Mouse (Mus musculus): Measurements from ENCODE around the gene Pik3ap1. TPM values are rescaled to one million over a fixed set of nuclear protein-coding genes. Genes with fewer than 3 reads are reported as not detected.
A peak's percentile ranks its signal among the peaks of the same experiment; 100 is the strongest.

Pik3ap1 gene
- polyA plus RNA-seq, 1 experiment from 2014 or later = 1.3 TPM

DNA sequence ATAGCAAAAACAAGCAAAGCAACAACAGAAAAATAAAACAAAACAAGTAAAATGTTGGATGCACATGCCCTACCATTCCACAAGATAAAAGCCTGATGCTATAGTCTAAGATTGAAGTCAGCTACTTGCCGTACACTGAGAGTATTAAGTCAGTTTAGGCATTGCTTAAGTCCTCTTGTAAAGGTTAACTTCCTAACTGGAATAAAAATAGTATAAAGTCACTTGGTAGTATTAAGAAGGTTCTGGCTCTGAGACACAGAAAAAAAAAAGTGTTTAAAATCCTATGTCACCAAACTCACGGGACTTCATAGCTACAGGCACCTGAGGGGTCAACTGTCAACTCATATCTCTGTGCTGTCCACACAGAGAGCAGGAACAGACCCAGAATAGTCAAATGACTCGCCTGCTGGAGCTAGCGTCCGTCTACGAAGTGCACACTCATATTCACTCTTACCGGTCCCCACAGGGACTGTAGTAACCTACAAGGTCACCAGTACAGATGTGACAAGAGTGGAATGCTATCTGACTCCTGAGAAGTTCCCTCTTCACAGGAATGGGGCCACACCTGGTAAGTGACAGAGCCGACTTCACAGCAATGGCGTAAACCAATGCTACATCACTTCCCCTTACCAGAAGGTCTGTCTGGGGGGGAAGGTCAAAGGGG is 17.9 kb downstream of the Pik3ap1 start:
- no peaks in the 10 kb centered on the region for H3K27me3 ChIP-seq (replicated peaks)
- 0 out of 2 replicates have a peak, but pooled peaks cover 4% of the 10 kb centered on the region for H3K4me1 ChIP-seq (replicated peaks)
- H3K9me3 ChIP-seq (replicated peaks) = no peaks in the 10 kb centered on the region
- H3K9ac ChIP-seq = no peak overlapping the region
- no peak overlapping the region for H3K27ac ChIP-seq (ENCODE audit: poor library complexity, severe bottlenecking)
- H3K36me3 ChIP-seq = no peaks in the 10 kb centered on the region
- H3K4me2 ChIP-seq = 0 out of 2 replicates have a peak overlapping the region, but pooled peaks have one; percentile 27
- WGBS = 33% methylated on average over 9 of the region's 9 CpGs
- ATAC-seq (ENCODE audit: insufficient number of reproducible peaks, low FRiP score) = no peak
- no peak overlapping the region for H3K4me3 ChIP-seq

DNA sequence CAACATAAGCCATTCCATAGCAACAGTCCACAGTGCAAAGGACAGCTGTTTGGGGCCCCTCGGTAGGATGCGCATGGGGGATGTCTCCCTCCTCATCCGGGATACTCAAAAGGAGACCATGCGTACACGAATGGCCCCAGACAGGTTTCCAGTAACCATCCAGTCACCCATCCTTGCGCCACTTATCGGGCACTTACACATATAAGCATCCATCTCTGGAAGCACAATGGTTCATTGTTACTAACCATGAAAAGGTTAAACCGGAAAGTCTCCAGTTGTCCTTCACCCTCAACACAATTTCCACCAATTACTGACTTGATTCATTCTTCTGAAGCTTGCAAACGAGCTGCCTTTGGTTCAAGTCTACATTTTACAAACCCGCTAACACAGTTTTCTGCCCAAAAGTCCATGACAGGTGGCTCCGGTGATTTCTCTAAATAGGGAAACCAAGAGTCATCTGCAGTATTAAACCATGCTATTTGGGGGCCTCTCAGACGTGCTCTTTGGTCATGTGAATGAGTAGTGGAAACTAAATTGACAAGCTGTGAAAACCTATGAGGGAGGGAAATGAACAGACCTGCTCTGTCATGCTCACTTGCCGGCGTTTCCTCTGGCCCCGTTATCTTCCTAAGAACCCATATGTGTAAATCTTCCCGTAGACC is 18.6 kb downstream of the Pik3ap1 start:
- ATAC-seq (ENCODE audit: insufficient number of reproducible peaks, low FRiP score) = no peak
- no peaks in the 10 kb centered on the region for H3K36me3 ChIP-seq
- H3K4me2 ChIP-seq = no peak overlapping the region
- no peak overlapping the region for H3K9ac ChIP-seq
- H3K27me3 ChIP-seq (replicated peaks) = no peaks in the 10 kb centered on the region
- no peaks in the 10 kb centered on the region for H3K9me3 ChIP-seq (replicated peaks)
- H3K4me3 ChIP-seq = no peak overlapping the region
- H3K27ac ChIP-seq (ENCODE audit: poor library complexity, severe bottlenecking) = no peak overlapping the region
- H3K4me1 ChIP-seq (replicated peaks) = 0 out of 2 replicates have a peak, but pooled peaks cover 4% of the 10 kb centered on the region
- WGBS = 79% methylated on average over 16 of the region's 16 CpGs

DNA sequence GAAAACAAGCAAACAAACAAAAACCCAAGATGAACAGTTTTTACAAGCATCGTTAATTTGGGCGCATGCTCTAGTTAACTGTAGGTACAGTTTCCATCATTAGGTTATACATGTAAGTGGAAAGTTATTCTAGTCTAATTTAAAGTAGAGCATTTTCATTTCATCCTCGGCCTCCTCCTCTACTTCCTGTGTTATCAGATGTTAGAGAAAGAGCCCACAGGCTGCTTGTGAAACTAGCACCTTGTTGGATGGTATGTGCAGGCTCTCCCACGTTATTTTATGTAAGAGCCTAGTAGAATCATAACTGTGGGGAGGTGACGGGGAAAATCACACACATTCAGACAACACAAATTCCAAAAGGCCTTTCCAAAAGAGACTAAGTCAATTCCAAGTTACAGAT is 19.3 kb downstream of the Pik3ap1 start:
- Histone ChIP-seq H3K4me1 (replicated peaks) (0 out of 2 replicates have a peak, but pooled peaks cover 4% of the 10 kb centered on the region), H3K36me3 (no peaks in the 10 kb centered on the region), H3K9ac (no peak overlapping the region), H3K27ac (ENCODE audit: poor library complexity, severe bottlenecking) (no peak overlapping the region), H3K27me3 (replicated peaks) (no peaks in the 10 kb centered on the region), H3K9me3 (replicated peaks) (no peaks in the 10 kb centered on the region), H3K4me3 (no peak overlapping the region), H3K4me2 (no peak overlapping the region)
- 86% methylated on average over 5 of the region's 5 CpGs for WGBS
- ATAC-seq (ENCODE audit: insufficient number of reproducible peaks, low FRiP score) = no peak

DNA sequence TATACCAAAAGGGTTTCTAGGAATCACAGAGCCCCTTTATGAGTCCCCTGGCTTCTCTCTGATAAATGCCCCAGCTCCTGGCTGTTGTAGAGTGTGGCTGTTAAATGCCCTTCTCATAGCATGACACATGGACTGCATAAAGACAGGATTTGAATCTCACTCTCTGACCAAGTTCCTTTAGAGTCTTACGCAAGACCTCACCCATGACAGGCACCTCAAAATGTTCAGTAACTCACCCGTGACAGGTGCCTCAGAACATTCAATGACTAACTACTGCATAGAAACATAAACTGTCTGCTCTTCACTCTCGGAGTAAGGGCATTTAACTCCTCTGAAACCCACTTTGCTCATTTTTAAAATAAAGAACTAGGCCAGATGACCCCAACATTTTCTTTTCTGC is 20.4 kb downstream of the Pik3ap1 start:
- H3K36me3 ChIP-seq = no peaks in the 10 kb centered on the region
- H3K27ac ChIP-seq (ENCODE audit: poor library complexity, severe bottlenecking) = no peak overlapping the region
- 0 out of 2 replicates have a peak, but pooled peaks cover 4% of the 10 kb centered on the region for H3K4me1 ChIP-seq (replicated peaks)
- no peak overlapping the region for H3K4me2 ChIP-seq
- no peak overlapping the region for H3K4me3 ChIP-seq
- H3K27me3 ChIP-seq (replicated peaks) = no peaks in the 10 kb centered on the region
- ATAC-seq (ENCODE audit: insufficient number of reproducible peaks, low FRiP score) = no peak
- H3K9me3 ChIP-seq (replicated peaks) = no peaks in the 10 kb centered on the region
- H3K9ac ChIP-seq = no peak overlapping the region
- WGBS = 78% methylated on average over 3 of the region's 3 CpGs

DNA sequence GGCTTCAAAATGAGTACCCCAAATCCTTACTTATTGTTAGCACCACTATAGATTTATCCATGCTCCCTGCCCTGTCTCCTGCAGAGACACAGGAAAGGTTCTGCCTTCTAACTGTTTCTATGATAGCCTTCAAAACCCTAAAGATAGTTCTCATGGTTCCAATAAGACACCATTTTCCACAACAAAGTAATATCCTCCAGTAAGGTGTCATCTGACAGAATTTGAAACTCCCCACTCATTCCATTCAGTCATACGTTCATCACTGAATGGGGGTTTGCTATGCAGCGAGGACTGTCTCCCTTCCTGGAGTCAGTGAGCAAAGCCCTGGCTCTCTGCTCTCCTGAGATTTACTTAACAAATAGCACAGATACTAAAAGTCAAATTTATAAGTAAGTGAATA is 21.9 kb downstream of the Pik3ap1 start:
- Histone ChIP-seq H3K4me3 (no peak overlapping the region), H3K9me3 (replicated peaks) (no peaks in the 10 kb centered on the region), H3K27me3 (replicated peaks) (no peaks in the 10 kb centered on the region), H3K4me2 (no peak overlapping the region), H3K4me1 (replicated peaks) (0 out of 2 replicates have a peak, but pooled peaks cover 4% of the 10 kb centered on the region), H3K27ac (ENCODE audit: poor library complexity, severe bottlenecking) (no peak overlapping the region), H3K9ac (no peak overlapping the region), H3K36me3 (no peaks in the 10 kb centered on the region)
- WGBS = 70% methylated on average over 2 of the region's 2 CpGs
- no peak for ATAC-seq (ENCODE audit: insufficient number of reproducible peaks, low FRiP score)

DNA sequence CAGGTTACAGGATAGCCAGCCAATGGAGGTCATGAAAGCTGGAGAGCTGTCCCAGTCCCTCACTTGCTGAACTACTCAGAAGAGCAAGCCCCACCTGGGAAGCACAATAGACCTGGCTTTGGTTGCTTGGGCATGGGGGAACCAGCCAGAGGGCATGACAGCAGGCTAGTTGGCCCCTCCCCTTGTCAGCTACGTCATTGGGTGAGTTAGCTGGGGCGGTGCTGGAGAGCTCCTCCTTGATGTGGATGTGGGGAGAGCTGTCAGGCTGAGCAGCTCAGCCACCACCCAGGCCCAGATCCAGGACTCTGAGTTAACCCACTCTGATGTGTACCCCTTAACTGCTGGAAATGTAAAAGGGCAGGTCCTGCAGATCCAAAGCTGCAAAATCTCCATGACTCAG is 24.4 kb downstream of the Pik3ap1 start:
- H3K9ac ChIP-seq = no peak overlapping the region
- H3K4me1 ChIP-seq (replicated peaks) = no peaks in the 10 kb centered on the region
- H3K27me3 ChIP-seq (replicated peaks) = no peaks in the 10 kb centered on the region
- WGBS = 0% methylated on average over 2 of the region's 2 CpGs
- H3K9me3 ChIP-seq (replicated peaks) = no peaks in the 10 kb centered on the region
- H3K36me3 ChIP-seq = no peaks in the 10 kb centered on the region
- H3K4me2 ChIP-seq = no peak overlapping the region
- 0 out of 2 replicates have a peak, but pooled peaks have one; percentile 11 for ATAC-seq (ENCODE audit: insufficient number of reproducible peaks, low FRiP score)
- H3K27ac ChIP-seq (ENCODE audit: poor library complexity, severe bottlenecking) = no peak overlapping the region
- no peak overlapping the region for H3K4me3 ChIP-seq

DNA sequence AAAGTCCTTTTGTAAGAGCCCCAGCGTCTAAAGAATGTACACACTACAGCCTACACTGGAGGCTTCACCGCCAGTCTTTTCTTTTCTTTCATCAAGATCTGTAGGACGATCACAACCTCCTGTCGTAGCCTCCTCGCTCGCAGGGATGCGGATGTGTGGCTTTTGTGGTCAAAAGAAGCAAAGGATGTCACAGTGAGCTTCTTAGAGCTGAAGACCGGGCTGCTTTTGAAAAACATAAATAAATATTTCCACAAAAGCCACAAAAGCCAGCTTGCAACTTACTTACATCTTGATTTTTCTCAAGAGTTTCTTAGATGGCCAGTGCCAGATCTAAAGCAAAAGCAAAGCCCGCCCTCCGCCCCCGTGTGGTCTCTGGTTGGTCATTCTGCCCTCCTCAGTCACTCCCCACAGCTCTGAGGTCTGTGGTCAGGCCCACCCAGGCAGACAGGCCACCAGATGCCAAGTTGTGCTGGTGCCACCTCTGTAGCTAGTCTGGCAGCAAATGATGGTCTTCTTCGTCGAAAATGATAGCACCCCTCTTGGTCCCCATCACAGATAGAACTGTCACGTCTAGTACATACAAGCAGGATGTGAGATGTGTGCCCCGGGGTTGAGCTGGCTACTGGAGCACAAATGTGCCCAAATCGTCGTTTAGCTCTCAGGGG is 30.5 kb downstream of the Pik3ap1 start:
- H3K4me1 ChIP-seq (replicated peaks) = no peaks in the 10 kb centered on the region
- H3K27me3 ChIP-seq (replicated peaks) = no peaks in the 10 kb centered on the region
- H3K4me2 ChIP-seq = no peak overlapping the region
- no peak for ATAC-seq (ENCODE audit: insufficient number of reproducible peaks, low FRiP score)
- H3K9me3 ChIP-seq (replicated peaks) = no peaks in the 10 kb centered on the region
- WGBS = 82% methylated on average over 17 of the region's 17 CpGs
- H3K36me3 ChIP-seq = no peaks in the 10 kb centered on the region
- no peak overlapping the region for H3K4me3 ChIP-seq
- H3K27ac ChIP-seq (ENCODE audit: poor library complexity, severe bottlenecking) = no peak overlapping the region
- H3K9ac ChIP-seq = no peak overlapping the region

DNA sequence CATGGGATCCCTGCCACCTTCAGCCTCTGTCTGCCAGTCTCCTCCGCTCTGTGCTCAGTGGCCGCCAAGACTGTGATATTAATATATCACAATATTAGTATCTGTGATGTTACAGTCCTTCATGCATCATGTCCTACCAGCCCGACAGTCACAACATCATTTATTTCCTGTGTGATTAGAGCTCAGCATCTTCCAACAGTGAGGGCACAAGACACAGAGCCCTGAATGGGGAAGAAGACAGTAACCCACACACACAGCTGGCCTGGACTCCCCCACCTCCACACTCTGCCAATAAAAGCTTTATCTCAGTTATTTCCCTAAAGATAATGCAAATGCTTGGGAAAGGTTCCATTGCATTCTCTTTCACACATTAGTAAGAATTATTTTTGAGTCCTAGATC is 35.3 kb downstream of the Pik3ap1 start:
- H3K27ac ChIP-seq (ENCODE audit: poor library complexity, severe bottlenecking) = no peak overlapping the region
- ATAC-seq (ENCODE audit: insufficient number of reproducible peaks, low FRiP score) = no peak

DNA sequence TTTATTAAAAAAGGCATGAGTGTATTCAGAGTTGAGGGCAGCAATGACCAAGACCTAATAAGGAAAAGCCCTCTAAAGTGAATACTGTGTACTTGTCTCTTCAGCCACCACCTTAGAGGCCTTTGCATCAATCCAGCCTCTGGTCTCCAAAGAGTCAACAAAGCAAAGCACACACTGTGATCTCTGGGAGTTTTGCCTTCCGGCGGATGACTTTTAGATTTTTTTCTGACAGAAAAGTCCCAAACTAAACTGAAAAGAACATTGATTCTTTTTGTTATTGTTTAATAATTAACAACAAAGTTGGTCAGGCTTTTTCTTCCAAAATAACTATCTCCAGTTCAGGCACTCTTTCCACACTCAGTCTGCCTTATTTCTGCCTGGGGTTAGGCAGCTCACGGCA is 36.7 kb downstream of the Pik3ap1 start:
- H3K4me3 ChIP-seq = no peak overlapping the region
- no peaks in the 10 kb centered on the region for H3K27me3 ChIP-seq (replicated peaks)
- ATAC-seq (ENCODE audit: insufficient number of reproducible peaks, low FRiP score) = no peak
- no peak overlapping the region for H3K4me2 ChIP-seq
- no peak overlapping the region for H3K27ac ChIP-seq (ENCODE audit: poor library complexity, severe bottlenecking)
- no peaks in the 10 kb centered on the region for H3K36me3 ChIP-seq
- WGBS = 88% methylated on average over 3 of the region's 3 CpGs
- H3K9me3 ChIP-seq (replicated peaks) = no peaks in the 10 kb centered on the region
- peaks cover 7% of the 10 kb centered on the region for H3K4me1 ChIP-seq (replicated peaks)
- no peak overlapping the region for H3K9ac ChIP-seq

More for the DNA sequence above, 35.3 kb downstream of the Pik3ap1 start:
- Histone ChIP-seq H3K36me3 (no peaks in the 10 kb centered on the region), H3K4me2 (no peak overlapping the region), H3K4me1 (replicated peaks) (peaks cover 7% of the 10 kb centered on the region), H3K27me3 (replicated peaks) (no peaks in the 10 kb centered on the region), H3K9me3 (replicated peaks) (no peaks in the 10 kb centered on the region), H3K9ac (no peak overlapping the region), H3K4me3 (no peak overlapping the region)
- WGBS = 81% methylated on average over 3 of the region's 3 CpGs

DNA sequence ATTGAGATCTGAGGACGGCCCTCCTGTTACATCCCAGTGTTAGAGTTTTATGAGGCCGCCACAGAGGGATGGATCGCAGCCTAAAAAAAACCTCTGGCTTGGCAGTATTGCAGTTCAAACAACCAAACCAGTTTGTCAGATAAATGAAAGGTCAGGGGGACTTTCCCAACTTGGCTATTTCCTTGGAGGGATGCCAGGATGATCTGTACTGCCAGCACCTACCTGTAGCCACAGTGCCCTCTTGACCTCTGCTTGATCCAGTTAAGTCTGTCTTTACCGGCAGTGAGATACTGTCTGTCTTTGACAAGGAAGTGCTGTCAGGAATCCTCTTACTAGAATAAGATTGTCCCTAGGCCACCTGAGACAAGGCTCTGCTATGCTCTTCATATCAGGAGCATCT is 37.6 kb downstream of the Pik3ap1 start:
- Histone ChIP-seq H3K4me2 (no peak overlapping the region), H3K27me3 (replicated peaks) (no peaks in the 10 kb centered on the region), H3K9ac (no peak overlapping the region), H3K4me1 (replicated peaks) (peaks cover 7% of the 10 kb centered on the region), H3K36me3 (no peaks in the 10 kb centered on the region), H3K4me3 (no peak overlapping the region), H3K27ac (ENCODE audit: poor library complexity, severe bottlenecking) (no peak overlapping the region), H3K9me3 (replicated peaks) (no peaks in the 10 kb centered on the region)
- WGBS = 75% methylated on average over 4 of the region's 4 CpGs
- no peak for ATAC-seq (ENCODE audit: insufficient number of reproducible peaks, low FRiP score)

DNA sequence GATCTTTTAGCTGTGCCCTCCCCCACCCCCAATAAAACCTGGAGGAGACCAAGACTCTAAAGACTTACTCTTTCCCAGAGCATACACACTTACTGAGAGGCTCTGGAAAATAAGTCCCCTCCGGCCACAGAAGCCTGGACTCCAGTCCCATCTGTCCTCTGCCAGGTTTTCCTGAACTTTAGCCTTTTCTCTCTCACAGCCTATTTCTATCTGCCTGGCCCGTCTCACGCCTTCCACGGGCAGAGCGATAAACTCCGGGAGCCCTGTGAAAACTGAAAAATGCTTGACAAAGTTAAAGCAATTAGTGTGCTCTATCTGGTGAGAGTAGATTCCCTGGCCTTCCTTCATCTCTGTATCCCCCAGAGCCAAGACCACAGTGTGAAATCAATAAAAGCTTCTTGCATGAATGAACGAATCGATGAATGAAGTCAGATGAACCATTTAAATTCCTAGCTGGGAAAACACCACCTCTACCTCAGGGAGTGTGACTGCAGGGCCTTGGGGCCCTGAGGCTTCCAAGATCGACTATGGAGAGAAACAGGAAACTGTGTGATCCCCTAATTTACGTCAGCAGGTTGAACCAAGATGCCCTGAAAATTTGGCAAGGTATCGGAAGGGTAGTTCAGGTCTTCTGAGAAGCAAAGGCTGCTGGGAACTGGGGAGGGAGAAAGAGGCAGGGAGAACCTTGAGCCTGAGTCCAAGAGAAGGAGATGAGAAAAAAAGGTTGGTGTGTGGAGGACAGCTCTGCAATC is 38.6 kb downstream of the Pik3ap1 start:
- Histone ChIP-seq H3K9me3 (replicated peaks) (no peaks in the 10 kb centered on the region), H3K27ac (ENCODE audit: poor library complexity, severe bottlenecking) (no peak overlapping the region), H3K36me3 (no peaks in the 10 kb centered on the region), H3K4me1 (replicated peaks) (peaks cover 7% of the 10 kb centered on the region), H3K4me2 (no peak overlapping the region), H3K27me3 (replicated peaks) (no peaks in the 10 kb centered on the region), H3K4me3 (no peak overlapping the region), H3K9ac (no peak overlapping the region)
- ATAC-seq (ENCODE audit: insufficient number of reproducible peaks, low FRiP score) = no peak
- WGBS = 54% methylated on average over 11 of the region's 11 CpGs
